Mouse (Mus musculus): ENCODE results near the gene Rpa1. TPM values are rescaled to one million over a fixed set of nuclear protein-coding genes. Genes with fewer than 3 reads are reported as not detected.
A peak's percentile ranks its signal among the peaks of the same experiment; 100 is the strongest.
"Not testable (repeated sequence)": the region's sequence is repeated elsewhere in the genome, so short reads cannot be mapped to it uniquely, and the experiment has no call there.

Rpa1 gene
- 10.0 and 11.0 TPM in 2 replicates for polyA plus RNA-seq (2012; ENCODE audit: insufficient read depth, low replicate concordance)

DNA sequence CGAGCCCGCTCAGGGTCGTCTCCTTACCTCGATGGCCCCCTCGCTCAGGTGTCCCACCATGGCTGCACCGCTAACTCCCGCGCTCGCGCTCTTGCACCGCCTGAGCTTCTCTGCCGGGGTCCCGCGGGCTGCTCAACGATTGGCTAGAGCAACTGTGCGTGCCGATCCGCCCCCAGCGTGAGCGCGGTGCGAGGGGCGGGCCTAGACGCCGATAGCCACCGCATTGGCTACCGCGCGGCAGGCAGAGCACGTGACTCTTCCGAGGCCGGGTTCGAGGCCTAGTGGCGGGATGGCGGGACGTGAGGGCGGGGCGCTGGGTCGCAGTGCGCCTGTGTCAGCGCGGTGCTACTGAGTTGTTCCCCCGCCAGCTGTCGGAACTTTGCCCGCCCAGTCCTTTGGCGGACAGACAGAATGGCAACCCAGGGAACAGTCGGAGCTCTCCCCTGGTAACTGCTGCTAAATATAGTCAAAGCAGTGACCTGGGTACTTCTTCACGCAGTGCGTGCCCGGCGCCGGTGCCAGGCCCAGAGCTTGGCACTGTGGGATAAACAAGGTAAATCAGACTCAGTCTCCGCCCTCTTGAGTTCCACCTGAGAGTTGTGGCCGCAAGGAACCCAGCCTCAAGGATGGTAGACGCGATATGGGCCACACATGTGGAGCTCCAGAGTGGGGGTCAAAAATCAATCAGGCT, at the start of gene Rpa1, which contains the start of gene Smyd4:
Gene Rpa1, minus strand, starts transcription at position 126 of the 691 bp plus-strand sequence.
Gene Smyd4, plus strand, starts transcription at position 235 of the 691 bp plus-strand sequence.
- H3K4me1 ChIP-seq: peaks cover 65% of the 10 kb centered on the region
- H3K27me3 ChIP-seq (replicated peaks): no peaks in the 10 kb centered on the region
- no peak for TF ChIP-seq GATA1 (IDR thresholded peaks at IDR 0.05; ENCODE audit: borderline replicate concordance, low read length)
- TF ChIP-seq FLI1 (IDR thresholded peaks at IDR 0.05; ENCODE audit: low read length): no peak
- peaks cover 15% of the 10 kb centered on the region for H3K36me3 ChIP-seq (replicated peaks; ENCODE audit: low read length)
- H3K4me3 ChIP-seq (replicated peaks): peak within 1 kb of the TSS; percentile 97
- H3K9me3 ChIP-seq: no peaks in the 10 kb centered on the region

DNA sequence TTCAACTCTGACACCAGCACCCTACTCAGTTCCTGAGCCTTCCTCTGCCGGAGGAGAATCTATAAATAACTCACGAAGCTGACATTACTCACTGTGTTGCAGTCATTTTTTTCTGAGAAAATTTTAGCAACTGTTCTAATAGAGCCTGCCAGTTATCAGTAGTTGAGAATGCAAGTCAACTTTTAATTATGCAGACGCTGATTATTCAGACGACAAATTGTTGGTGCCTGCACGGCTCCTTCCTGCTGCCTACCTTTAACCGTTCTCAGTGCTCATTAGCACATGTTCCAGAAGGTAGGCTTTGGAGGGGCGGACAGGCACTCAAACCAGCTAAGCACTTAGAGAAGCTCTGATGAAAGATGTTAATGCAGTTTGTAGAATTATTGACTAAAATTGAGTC, 49.3 kb upstream of the Rpa1 start:
- H3K4me1 ChIP-seq: peaks cover 38% of the 10 kb centered on the region
- H3K4me3 ChIP-seq (replicated peaks): no peak overlapping the region
- H3K27me3 ChIP-seq (replicated peaks): no peaks in the 10 kb centered on the region
- no peak for TF ChIP-seq GATA1 (IDR thresholded peaks at IDR 0.05; ENCODE audit: borderline replicate concordance, low read length)
- no peak for TF ChIP-seq FLI1 (IDR thresholded peaks at IDR 0.05; ENCODE audit: low read length)
- no peaks in the 10 kb centered on the region for H3K9me3 ChIP-seq
- H3K36me3 ChIP-seq (replicated peaks; ENCODE audit: low read length): peaks cover 14% of the 10 kb centered on the region

DNA sequence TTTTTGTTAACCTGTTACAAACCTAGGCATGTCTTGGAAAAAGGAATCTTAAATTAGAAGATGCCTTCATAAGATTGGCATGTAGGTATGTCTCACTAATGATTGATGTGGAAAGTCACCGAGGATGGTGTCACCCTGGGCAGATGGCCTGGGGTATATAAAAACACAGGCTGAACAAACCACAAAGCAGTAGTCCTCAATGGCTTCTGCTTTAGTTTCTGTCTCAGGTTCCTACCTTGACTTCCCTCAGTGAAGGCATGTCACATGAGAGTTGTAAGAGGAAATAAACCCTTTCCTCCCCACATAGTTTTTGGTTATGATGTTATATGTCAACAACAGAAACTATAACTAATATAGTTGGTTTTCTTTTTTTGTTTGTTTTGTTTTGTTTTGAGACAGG, 47.5 kb upstream of the Rpa1 start:
- H3K36me3 ChIP-seq (replicated peaks; ENCODE audit: low read length): peaks cover 9% of the 10 kb centered on the region
- H3K4me3 ChIP-seq (replicated peaks): no peak overlapping the region
- no peaks in the 10 kb centered on the region for H3K27me3 ChIP-seq (replicated peaks)
- H3K4me1 ChIP-seq: peaks cover 32% of the 10 kb centered on the region
- no peaks in the 10 kb centered on the region for H3K9me3 ChIP-seq
- TF ChIP-seq GATA1 (IDR thresholded peaks at IDR 0.05; ENCODE audit: borderline replicate concordance, low read length) (no peak), FLI1 (IDR thresholded peaks at IDR 0.05; ENCODE audit: low read length) (no peak)

DNA sequence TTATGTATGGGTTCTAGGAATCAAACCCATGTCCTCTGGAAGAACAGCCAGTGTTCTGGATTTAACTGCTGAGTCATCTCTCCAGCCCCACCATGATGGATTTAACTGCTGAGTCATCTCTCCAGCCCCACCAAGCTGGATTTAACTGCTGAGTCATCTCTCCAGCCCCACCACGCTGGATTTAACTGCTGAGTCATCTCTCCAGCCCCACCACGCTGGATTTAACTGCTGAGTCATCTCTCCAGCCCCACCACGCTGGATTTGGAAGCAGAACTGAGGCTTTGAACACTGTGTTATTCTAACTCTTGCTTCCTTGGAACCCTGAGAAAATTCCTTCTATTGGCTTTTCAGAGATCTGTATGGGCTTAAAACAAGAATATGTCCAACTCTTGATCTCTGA, 35.4 kb upstream of the Rpa1 start:
- not testable (repeated sequence) for H3K4me3 ChIP-seq (replicated peaks); H3K36me3 ChIP-seq (replicated peaks; ENCODE audit: low read length); H3K9me3 ChIP-seq; H3K27me3 ChIP-seq (replicated peaks)
- H3K4me1 ChIP-seq: peaks cover 14% of the 10 kb centered on the region

DNA sequence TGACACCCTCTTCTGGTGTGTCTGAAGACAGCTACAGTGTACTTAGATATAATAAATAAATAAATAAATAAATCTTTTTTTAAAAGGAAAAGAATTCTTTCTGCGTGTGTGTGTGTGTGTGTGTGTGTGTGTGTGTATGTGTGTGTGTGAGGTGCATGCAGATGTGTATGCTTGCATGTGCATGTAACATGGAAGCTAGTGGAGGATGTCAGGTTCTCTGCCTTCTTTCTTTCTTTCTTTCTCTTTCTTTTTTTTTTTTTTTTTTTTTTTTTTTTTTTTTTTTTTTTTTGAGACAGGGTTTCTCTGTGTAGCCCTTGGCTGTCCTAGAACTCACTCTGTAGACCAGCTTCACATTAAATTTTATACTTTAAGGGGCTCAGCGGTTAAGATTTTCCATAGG, 30.7 kb upstream of the Rpa1 start:
- H3K4me3 ChIP-seq (replicated peaks); H3K27me3 ChIP-seq (replicated peaks); H3K9me3 ChIP-seq; H3K36me3 ChIP-seq (replicated peaks; ENCODE audit: low read length): not testable (repeated sequence)
- H3K4me1 ChIP-seq: peaks cover 22% of the 10 kb centered on the region

DNA sequence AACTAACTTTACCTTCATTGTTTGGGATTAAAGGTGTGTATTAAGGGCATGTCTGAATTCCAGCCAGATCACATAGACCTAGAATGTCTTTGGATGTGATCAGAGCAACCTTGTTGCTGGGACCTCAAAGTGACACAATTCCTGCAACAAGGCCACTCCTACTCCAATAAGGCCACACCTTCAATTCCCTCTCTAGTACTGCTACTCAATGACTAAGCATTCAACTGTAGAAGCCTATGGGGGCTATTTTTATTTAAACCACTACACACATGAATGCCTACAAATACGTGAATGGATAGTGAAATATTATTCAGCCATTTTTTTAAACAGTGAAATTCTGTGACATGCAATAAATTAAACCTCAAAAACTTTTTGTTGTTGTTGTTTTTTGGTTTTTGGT, 29.0 kb upstream of the Rpa1 start:
- H3K4me3 ChIP-seq (replicated peaks): no peak overlapping the region
- no peak for TF ChIP-seq FLI1 (IDR thresholded peaks at IDR 0.05; ENCODE audit: low read length)
- H3K36me3 ChIP-seq (replicated peaks; ENCODE audit: low read length): peaks cover 2% of the 10 kb centered on the region
- H3K4me1 ChIP-seq: peaks cover 15% of the 10 kb centered on the region
- no peaks in the 10 kb centered on the region for H3K9me3 ChIP-seq
- H3K27me3 ChIP-seq (replicated peaks): no peaks in the 10 kb centered on the region

DNA sequence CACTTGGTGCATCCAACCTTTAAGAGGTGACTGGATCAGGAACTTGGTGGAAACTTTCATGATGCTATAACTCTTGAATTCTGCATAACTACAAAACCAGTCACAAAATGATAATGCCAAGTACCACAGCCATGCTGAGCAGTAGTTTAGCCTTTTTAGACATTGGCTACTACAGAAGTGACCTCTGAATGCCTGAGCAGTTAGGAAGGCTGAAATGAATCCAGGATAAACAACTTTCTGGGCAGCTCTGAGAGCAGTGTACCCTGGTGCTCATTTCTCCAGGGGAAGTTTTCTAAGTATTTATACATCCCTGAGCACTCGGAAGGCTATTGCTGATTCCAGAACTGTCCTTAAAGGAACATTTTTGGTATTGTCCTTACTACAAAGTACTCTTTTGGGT, 7.4 kb upstream of the Rpa1 start:
- no peak for TF ChIP-seq GATA1 (IDR thresholded peaks at IDR 0.05; ENCODE audit: borderline replicate concordance, low read length)
- no peak for TF ChIP-seq FLI1 (IDR thresholded peaks at IDR 0.05; ENCODE audit: low read length)
- no peaks in the 10 kb centered on the region for H3K9me3 ChIP-seq

DNA sequence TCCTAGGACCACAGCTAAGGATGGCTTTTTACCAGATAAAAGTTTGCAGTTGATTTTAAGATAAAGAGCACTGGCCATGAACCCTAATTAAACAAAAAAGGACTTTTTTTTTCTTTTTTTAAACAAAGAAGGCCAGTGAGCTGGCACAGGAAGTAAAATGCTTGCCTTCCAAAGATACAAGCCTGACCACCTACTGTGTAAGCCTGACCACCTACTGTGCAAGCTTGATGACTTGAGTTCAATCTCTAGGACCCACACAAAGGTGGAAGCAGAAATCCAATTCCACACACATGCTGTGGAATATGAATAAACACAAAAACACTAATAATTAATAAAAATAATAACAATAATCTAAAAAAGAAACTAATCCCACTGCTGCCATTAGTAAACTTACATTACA, 3.1 kb upstream of the Rpa1 start:
- peaks cover 40% of the 10 kb centered on the region for H3K4me1 ChIP-seq
- no peaks in the 10 kb centered on the region for H3K27me3 ChIP-seq (replicated peaks)
- peaks cover 29% of the 10 kb centered on the region for H3K36me3 ChIP-seq (replicated peaks; ENCODE audit: low read length)
- no peak overlapping the region for H3K4me3 ChIP-seq (replicated peaks)
- TF ChIP-seq FLI1 (IDR thresholded peaks at IDR 0.05; ENCODE audit: low read length): no peak
- no peak for TF ChIP-seq GATA1 (IDR thresholded peaks at IDR 0.05; ENCODE audit: borderline replicate concordance, low read length)
- no peaks in the 10 kb centered on the region for H3K9me3 ChIP-seq

More for the DNA sequence above, 7.4 kb upstream of the Rpa1 start:
- peaks cover 12% of the 10 kb centered on the region for H3K4me1 ChIP-seq
- H3K27me3 ChIP-seq (replicated peaks): no peaks in the 10 kb centered on the region
- no peak overlapping the region for H3K4me3 ChIP-seq (replicated peaks)
- H3K36me3 ChIP-seq (replicated peaks; ENCODE audit: low read length): peaks cover 33% of the 10 kb centered on the region

DNA sequence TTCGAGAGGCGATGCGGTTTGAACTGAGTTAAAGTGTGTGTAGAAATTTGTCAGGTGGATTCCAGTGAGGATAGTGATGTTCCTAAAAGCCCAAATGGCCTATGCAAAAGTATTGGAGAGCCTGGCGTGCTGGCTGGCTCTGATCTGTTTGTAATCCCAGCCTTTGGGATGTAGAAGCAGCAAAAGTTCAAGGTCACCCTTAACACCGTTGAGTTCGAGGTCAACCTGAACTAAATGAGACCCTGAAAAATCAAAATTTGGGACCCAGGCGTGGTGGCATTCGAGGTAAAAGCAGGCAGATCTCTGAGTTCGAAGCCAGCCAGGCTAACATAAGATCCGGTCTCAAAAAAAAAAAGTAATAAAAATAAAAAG, 752 bp upstream of the Rpa1 start:
- TF ChIP-seq FLI1 (IDR thresholded peaks at IDR 0.05; ENCODE audit: low read length): no peak
- no peak for TF ChIP-seq GATA1 (IDR thresholded peaks at IDR 0.05; ENCODE audit: borderline replicate concordance, low read length)
- Histone ChIP-seq H3K4me3 (replicated peaks) (peak overlapping the region; percentile 97), H3K4me1 (peaks cover 60% of the 10 kb centered on the region), H3K9me3 (no peaks in the 10 kb centered on the region), H3K36me3 (replicated peaks; ENCODE audit: low read length) (peaks cover 17% of the 10 kb centered on the region), H3K27me3 (replicated peaks) (no peaks in the 10 kb centered on the region)

DNA sequence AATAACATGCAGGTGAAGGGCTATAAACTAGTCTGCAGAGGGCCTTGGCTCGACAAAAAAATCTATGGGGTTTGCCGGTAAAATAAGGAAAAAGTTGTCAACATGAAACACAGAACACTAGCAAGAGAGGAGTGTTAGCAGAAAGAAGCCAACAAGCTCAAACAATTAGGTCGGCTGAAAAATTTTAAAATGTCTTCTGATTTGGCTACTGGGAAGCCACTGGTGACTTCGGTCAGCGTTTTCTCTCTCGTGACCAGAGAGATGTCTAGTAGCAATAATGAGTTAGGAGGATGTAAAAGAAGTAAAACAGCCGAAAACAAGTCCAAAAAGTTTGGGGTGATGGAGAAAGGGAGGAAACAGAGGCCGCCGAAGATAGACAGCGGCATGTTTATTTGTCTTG, 528 bp downstream of the Rpa1 start:
- H3K4me1 ChIP-seq: peaks cover 73% of the 10 kb centered on the region

DNA sequence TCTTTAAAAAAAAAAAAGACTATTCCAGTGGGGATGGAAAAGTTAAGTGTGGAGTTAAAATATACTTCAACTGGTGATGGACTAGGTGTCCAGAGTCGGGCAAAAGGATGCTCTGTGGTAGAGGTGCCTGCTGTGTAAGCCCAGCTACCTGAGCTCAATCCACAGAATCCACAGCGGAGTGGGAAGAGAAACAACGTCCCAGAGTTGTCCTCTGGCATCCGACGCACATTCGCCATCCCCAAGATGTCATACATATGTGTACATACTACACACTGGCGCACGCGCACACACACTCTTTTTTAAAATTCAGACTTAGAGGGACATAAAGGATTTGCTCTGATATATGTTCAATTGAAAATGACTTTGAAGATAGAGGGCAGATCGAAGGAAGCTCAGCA, 937 bp downstream of the Rpa1 start:
- H3K4me1 ChIP-seq: peaks cover 76% of the 10 kb centered on the region
- H3K4me3 ChIP-seq (replicated peaks): peak overlapping the region; percentile 97
- TF ChIP-seq GATA1 (IDR thresholded peaks at IDR 0.05; ENCODE audit: borderline replicate concordance, low read length) (no peak), FLI1 (IDR thresholded peaks at IDR 0.05; ENCODE audit: low read length) (no peak)
- H3K36me3 ChIP-seq (replicated peaks; ENCODE audit: low read length): peaks cover 17% of the 10 kb centered on the region
- no peaks in the 10 kb centered on the region for H3K27me3 ChIP-seq (replicated peaks)
- H3K9me3 ChIP-seq: no peaks in the 10 kb centered on the region

More for the DNA sequence above, 528 bp downstream of the Rpa1 start:
- Histone ChIP-seq H3K9me3 (no peaks in the 10 kb centered on the region), H3K27me3 (replicated peaks) (no peaks in the 10 kb centered on the region), H3K36me3 (replicated peaks; ENCODE audit: low read length) (peaks cover 20% of the 10 kb centered on the region), H3K4me3 (replicated peaks) (peak overlapping the region; percentile 97)
- no peak for TF ChIP-seq GATA1 (IDR thresholded peaks at IDR 0.05; ENCODE audit: borderline replicate concordance, low read length)
- TF ChIP-seq FLI1 (IDR thresholded peaks at IDR 0.05; ENCODE audit: low read length): no peak
